Mouse (Mus musculus) spleen, postnatal 14 days (tissue): ENCODE data around the gene Zfand2b.
A peak's percentile ranks its signal among the peaks of the same experiment; 100 is the strongest.

ENCODE experiments used
- DNase-seq, 2 experiments: peaks; one replicate each; pipeline ENCODE4 v3.0.0; 2021 to 2022; ENCODE audit warnings: low spot score in 2 of 2

Gene Zfand2b

DNA sequence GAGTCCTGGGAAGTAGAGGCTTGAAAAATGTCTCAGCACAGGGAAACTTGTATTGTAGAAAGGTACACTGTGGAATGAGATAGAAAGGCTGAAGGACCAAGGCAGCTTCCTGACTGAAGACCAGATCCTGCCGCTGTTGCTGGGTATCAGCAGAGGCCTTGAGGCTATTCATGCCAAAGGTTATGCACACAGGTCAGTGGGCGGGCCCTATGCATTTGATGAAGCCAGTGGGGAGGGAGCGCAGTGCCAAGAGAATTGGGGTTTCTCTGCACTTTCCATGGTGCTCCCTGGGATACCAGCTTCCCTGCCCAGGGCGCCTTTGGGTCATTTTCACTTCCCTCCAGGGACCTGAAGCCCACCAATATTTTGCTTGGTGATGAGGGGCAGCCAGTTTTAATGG lies 44.1 kb downstream of the Zfand2b start:
- DNase-seq, result no peak

GRCm38 (mm10) chr1:75213096-75213495 lies 44.6 kb downstream of the Zfand2b start:
- no peak for DNase-seq

- DNase-seq, result no peak
These were observed 46.0 kb downstream of the Zfand2b start for GRCm38 (mm10) chr1:75214442-75214841.

DNA sequence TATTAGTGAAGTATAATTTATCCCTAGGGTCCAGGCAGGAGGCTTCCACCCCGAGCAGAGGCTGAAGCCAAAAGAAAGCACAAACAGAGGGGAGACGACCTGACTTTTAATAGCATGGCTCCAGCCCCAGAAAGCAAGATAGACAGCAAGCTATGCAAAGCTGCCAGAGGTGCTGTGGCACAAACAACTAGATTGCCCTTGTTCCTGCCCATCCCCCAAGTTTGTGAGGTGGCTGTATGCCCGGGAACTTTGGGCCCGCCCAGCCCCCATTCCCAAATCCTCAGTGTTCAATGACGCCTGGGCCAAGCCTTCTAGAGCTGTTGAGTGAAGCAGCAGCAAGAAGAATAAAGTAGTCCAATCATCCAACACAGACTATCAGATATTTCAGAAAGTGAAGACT lies 46.4 kb downstream of the Zfand2b start:
- no peak for DNase-seq

GRCm38 (mm10) chr1:75215785-75216184 lies 47.3 kb downstream of the Zfand2b start:
- no peak for DNase-seq

DNA sequence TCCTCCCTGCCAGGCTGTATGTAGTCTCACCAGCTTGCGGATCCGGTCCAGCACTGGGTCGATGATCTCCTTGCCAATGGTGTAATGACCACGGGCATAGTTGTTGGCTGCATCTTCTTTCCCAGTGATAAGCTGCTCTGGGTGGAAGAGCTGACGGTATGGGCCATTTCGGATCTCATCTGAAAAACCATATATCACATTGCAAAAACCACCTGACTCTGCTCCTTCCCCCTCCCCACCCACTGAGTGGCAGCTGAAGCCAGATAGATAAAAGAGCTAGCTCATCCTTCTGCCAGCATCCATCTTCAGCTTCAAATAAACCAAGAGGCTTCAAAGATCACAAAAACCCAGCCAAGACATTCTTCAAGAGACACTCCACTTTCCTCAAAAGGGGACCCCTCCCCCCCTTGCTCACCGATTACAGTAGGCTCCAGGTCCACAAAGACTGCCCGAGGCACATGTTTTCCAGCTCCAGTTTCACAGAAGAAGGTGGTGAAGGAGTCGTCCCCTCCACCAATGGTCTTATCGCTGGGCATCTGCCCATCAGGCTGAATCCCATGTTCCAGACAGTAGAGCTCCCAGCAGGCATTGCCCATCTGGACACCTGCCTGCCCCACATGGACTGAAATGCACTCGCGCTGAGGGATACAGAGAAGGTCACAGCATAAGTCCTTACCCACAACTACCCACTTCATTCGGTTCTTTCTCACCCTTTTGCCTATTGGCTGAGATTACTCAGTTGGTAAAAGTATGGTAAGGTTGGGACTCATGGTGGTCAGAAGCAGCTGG lies 48.5 kb downstream of the Zfand2b start:
- DNase-seq, result no peak

DNA sequence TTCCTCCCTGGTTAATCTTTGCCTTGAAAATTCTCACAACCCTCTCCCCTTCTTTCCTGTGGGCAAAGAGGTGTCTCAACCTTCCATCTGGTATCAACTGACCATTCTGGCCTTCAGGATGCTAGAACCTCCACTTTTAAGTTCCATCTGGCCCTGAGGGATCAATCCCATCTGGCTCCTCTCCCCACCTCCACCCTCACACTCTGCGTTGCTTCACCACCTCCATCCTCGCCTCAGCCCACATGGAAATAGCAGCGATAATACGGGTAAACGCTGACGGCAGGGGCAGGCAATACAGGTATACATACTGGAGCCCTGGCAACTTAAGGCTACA lies 49.4 kb downstream of the Zfand2b start:
- no peak for DNase-seq

GRCm38 (mm10) chr1:75218227-75219001 lies 50.0 kb downstream of the Zfand2b start:
- DNase-seq, result peak; percentile 46 to 58

DNA sequence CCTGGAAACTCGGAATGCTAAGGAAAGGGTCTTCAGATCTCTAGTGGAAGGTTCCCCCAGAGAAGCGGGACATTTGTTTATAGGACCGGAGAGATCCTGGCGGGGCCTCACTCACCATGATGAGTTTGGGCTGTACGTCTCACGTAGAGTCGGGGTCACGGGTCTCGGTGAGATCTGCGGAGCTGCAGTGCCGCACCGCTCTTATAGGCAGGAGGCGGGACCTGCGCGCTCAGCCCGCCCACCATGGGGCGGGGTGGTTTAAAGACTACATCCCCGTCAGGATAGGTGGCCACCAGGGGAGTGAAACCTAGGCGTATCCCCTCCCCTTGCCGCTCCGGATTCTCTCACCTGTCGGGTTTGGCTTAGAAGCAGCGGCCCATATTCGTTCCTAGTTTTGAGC lies 50.6 kb downstream of the Zfand2b start:
- peak; percentile 98 for DNase-seq

DNA sequence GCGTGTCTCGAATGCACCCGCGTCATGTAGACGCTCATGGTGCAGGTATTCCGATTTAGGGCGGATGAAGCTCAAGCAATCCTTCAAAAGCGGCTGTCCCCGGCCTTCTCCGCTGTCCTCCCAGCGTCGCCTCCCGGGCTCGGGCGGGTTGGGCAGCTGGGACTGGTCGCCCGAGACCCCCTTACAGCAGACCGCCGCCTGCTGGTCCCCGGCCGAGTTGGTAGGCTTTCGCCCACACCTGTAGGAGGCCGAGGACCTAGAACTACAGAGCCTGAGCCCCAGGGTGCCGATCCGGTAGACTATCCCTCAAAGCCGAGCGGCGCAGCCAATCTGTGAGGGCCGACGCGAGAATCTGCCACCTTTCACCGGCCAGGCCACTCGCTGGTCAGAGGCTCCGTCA lies 51.1 kb downstream of the Zfand2b start, which contains the start of gene Tuba4a:
TSS of gene Tuba4a (minus strand) at position 335 of the 400 bp plus-strand sequence.
- DNase-seq, result peak in 1 of 2 experiments; percentile 49
